Mouse (Mus musculus) right cerebral cortex, adult 18-20 months (tissue): ENCODE data around the gene Tagap.
"Not testable (repeated sequence)": the region's sequence is repeated elsewhere in the genome, so short reads cannot be mapped to it uniquely, and the experiment has no call there.

Experiments used
- DNase-seq: peaks from one replicate; pipeline ENCODE4 v3.0.0; 2022; ENCODE audit warnings: mixed read lengths

Tagap gene

DNA sequence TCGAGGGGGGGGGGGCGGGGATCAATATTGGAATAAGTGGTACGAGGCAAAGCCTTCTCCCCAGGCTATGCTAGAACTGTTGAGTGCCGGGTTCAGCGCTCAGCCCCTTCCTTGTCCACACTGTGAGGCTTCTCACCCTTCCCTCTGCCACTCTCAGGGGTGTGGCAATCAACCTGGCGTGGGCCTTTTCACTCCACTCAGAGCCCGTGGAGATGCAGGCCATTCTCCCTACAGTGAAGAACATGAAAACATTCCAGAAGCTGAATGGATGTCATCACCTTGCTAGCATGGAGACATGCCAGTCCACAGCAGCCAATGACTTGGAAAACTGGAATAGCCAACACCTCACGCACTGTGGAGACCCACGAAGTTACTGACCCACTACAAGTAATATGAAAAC lies 10.0 kb upstream of the Tagap start:
- no peak for DNase-seq

DNA sequence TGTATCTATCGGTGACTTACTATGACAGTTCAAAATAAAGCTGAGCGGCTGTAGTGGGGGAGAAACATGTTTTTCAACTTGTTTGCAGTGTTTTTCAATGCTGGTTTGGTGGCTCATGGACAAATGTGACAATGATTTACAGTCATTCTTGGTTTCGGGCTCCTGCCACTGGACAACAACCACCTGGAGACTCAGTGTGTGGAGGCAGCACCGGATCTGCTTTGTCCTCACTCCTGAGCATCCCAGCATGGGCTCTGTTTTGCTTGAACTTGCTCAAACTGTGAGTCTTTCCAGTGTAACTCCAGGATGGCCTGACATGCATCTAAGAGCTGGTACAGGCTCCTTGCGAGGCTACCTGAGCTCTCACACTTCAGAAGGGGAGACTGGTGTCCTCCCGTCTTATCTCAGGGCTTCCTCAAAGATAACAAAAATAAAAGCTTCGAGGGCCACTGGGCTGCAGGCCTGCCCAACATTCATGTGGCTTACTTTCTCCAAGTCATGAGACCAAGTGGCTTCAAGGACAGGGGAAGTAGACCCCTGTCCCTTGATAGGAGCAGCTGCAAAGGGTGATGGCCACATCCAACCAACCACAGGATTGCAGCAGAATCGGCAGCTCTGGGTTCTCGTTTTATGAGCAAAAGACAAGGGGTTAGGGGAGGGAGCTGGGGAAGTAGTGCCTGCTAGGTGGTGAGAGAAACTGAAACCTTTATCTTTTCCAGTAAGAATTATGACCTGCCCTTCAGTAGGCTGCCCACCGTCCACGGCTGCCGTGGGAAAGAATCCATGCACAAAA lies 8.8 kb upstream of the Tagap start:
- DNase-seq: no peak

DNA sequence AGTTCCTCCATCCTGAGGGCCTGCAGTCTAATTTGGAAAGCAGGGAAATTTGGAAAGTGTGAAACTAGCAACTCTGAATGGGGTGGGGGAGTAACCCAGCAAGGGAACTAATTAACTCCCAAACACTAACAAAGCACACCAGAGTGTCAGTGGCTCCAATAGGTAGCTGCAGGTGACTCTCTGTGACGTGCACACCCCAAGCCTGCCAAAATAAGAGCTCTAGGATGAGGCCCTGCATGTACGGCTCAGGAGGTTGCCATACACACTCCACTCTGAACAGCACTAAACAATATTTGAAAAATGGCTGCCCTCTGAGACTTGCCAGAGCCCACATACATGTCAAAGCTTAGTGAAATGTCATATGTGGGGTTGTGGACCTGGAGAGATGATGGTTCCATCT lies 7.4 kb upstream of the Tagap start:
- no peak for DNase-seq

DNA sequence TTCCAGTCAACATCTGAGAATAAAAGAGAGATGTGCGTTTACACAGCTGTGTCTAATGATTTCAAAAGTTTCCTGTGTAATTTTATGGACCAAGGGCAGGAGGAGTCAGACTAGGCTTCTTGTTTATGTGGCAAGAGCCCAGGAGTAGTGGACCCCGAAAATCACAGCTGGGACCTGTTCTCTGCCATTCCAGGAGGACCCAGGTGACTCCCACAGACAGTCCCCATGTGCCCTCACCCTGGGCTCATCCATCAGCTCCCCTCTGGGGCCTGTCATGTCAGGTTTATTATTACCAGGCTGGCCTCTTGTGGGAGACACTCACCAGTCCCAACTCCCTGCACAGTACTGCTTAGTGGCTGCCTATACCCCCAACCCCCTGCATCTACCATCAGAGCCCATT lies 6.6 kb upstream of the Tagap start:
- DNase-seq: no peak

DNA sequence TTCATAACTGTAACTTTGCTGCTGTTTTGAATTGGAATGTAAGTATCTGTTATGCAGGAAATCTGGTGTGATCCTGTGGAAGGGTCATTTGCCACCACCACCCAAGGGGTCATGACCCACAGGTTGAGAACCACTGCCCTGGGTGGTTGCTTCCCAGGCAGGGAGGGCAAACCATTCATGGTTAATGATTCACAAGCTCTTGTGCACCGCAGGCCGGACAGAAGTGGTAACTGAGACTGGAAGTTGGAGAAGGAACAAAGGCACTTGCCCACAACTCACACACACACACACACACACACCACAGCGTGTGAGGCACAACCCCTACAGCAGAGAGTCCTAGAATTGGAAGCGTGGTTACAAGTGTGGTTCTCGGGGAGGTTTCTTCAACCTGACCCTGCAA lies 3.2 kb upstream of the Tagap start:
- DNase-seq: no peak

DNA sequence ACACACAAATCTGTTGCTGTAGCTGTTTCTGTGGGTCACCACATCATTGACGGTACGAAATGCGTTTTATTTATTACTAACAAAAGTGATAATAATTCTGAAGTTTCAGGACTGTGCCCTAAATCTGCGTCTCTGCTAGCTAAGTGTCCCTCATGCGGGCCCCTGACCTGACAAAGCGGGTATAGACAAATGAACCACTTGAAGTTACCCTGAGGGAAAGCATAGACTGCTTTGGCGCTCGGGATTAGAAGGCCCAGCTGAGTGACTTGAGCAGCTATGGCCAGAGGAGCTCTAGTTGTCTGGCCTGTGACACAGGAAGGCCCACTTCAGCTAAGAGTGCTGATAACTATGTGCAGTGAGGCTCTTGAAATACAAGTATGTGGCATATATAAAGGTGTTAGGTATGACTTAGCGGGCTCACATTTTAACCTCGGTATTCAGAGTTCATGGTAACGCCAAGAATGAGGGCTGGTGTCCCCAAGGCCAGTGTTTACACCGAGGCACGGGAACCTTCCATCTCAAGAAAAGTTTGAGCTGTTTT lies 1.5 kb upstream of the Tagap start:
- DNase-seq: no peak

DNA sequence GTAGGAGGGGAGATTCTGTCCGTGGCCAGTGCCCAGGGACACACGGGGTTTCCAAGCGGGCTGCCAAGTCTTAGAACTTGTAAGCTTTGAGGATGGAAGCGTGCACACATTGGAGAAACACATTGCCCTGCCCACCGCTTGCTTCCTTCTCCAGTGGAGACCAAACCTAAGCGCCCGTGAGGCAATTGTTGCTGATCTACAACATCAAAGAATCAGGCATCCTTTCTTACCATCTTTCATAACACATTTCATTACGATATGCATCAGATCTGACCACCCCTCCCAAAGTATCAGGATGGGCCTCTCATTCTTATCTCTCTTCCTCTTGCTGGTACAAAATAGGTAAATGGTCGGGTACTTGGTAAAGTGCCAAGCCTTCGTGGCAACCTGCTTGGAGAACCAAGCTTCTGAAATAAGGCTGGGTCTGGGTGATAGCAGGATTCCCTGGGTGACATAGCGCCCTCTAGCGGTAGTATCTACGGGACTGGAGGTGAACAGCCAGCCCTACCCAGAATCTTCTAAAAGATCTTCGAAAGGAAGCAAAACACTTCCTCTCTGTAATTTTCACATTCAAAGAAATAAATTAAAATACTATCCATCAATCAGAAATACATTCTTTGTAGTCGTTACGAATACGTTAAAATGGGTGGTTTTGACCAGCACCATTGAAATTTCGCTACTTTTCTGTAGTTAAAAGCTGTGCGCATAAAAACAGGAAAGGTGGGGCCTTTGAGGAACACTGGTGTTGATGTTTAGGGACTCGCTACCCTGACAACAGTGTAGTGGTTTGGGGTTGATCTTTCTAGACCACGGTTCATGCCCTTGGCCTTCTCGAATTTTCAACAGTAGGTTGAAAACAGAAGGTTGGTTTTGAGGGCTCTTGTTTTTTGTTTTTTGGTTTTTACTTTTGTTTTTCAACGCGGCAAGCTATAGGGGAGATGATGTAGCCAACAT lies 2.1 kb downstream of the Tagap start:
- DNase-seq: peak; percentile 67

DNA sequence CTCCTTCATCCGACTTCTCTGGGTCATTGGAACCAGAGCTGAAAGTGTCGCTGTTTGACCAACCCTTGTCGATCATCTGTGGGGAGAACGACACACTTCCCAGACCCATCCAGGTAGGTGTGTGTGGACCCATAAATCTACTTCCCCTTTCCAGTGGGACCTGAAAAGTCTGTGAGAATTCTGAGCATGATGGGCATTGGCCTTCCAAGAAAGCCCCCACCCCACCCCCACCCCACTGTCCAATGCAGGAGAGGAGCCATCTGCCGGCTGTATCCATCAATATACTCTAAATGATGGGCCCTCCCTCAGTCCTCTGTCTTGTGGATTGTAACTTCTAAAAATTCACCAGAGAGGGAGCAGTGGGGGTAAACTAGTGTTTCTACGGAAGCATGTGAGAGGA lies 2.9 kb downstream of the Tagap start:
- DNase-seq: no peak

DNA sequence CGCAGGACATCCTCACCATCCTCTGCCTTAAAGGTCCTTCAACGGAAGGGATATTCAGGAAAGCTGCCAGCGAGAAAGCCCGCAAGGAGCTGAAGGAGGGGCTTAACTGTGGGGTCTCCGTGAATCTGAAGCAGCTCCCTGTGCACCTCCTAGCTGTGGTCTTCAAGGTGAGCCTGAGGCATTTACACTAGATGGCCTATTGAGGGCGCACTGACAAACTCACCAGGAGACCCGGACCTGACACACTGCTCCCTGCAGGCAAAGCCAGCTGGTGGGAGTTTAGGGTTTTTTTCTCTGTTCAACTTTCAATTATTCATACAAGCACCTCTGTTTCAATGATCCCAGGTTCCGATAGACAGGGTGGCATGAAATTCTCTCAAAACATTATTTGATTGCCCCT lies 3.5 kb downstream of the Tagap start:
- DNase-seq: no peak

DNA sequence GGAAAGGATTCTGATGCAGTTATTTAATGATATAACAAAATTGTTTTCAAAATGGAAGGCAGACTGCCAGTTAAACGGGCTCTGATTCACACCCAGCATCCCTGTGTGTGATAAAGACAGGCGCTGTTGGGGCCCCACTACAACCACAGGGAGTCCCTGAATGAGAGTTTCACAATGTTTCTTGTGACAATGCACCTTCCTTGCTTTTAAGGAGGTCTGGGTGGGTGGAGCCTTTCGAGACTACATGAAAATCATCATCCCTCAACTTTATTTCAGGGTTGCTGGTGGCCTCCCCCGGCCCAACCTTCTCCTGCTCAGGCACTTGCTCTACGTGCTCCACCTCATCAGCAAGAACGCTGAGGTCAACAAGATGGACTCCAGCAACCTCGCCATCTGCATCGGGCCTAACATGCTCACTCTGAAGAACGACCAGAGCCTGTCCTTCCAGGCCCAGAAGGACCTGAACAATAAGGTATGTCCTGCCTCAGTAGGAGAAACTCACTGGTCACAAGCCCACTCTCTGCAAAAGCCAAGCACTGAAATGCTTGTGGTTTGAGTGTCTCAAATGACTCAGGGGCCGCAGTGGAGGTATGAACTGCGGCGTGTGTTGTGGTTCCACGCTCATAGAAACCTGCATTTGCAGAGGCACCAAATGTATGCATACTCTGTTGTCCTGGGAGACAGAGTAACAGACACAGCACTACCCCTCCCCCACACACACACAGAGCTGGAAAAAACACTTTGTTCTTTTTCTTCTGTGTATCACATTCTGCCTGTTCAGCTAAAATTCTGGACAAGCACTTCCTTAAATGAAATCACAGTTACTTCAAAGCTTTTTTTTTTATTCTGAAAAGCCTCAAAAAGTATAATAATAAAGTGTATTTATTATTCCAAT lies 5.5 kb downstream of the Tagap start:
- no peak for DNase-seq

DNA sequence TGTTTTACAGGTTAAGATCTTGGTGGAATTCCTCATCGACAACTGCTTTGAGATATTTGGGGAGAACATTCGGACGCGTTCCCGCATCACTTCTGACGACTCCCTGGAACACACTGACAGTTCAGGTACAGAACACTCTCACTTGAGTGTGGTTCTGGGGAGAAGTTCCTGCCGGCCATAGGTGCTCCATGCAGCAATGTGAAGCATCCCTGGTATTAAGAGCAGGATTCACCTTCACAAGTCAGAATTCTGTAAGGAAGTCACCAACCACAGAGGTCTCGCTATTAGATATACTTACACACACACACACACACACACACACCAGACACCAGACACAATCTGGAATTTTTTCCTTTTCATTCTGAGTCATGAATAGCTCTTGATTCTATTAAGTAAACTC lies 6.3 kb downstream of the Tagap start:
- not testable (repeated sequence) for DNase-seq

DNA sequence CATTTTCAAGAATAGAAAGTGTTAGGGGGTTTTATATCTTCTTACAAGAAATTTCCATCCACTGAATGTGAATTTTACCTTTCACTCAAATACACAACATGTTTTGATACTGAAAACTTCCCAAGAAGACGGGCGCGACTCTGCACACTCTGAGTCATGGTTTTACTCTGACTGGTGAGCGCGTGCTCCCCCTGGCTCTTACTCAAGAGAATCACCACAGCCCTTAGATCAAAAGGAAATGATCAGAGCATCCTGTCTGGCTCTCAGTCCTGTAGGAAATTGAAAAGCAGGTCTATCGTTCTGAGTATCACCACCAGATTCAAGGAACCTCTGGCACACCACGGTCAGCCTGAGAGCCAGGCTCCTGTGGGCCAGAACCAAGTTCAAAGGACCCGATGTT lies 13.8 kb downstream of the Tagap start:
- DNase-seq: peak; percentile 45

DNA sequence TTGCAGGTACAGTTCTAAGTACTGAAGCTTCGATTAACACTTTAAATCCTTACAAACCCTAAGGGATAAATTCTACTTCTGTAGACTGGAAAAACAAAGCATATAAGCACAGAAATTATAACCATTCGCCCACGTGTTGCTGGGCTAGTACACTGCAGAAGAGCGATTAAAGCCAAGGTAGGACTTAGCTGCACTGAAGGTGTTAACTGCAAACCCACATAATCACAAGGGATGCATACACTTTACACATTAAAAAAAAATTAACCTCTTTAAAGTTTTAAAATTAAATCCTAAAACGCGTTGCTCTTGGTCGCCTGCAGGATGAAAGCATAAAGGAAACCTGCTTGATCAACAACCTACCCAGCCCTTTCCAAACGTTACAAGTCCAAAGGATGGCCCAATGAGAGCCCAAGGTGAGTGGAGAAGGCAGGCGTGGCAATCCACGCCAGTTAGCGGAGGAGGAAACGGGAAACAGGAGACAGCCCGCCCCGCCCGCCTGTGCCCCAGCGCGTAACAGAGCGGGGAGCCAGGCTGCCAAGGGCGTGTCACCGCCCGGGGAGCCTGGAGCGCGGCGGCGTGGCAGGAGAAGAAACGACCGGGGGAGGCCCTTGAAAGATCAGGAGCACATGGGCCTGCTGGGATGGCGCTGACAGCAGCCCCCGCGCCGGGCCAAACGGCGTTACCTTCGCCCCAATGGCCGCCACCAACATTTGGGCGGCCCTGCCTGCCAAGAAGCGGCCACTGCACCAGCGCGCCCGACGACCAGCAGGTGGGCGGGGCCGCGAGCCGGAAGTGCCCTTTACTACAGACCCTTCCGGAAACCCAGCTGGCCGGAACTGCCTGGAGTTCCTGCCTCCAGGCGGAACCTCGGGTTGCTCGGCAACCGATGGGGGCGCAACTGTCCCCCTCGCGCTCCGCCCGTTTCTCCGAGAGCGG lies 19.6 kb downstream of the Tagap start, which contains the start of gene Rsph3a:
Gene Rsph3a (plus strand): TSS at position 498 of the 936 bp plus-strand sequence.
- peak; percentile 88 for DNase-seq

DNA sequence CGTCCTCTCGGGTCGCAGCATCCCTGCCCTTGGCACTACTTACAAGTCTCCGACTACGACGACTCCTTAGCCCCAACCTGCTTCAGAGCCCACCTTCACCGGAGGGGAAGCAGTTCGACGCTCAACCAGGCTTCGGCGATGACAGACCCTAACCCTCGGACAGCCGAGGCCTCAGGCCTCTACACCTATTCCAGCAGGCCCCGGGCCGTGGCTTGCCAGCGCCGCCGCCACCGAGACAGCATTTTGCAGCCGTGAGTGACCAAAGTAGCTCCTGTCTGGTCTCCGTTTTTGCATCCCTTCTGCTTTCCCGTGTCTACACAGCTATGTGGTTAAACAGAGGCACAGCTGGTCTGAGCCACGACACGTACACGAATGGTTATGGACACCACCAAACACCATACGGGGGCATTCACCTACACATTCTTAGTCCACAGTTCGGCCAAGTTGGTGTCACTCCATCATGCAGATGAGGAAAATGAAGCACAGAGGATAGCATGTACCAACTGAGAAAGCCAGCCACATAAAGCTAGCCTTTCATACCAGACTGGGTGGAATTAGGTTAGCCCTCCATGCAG lies 20.3 kb downstream of the Tagap start:
- DNase-seq: not testable (repeated sequence)

DNA sequence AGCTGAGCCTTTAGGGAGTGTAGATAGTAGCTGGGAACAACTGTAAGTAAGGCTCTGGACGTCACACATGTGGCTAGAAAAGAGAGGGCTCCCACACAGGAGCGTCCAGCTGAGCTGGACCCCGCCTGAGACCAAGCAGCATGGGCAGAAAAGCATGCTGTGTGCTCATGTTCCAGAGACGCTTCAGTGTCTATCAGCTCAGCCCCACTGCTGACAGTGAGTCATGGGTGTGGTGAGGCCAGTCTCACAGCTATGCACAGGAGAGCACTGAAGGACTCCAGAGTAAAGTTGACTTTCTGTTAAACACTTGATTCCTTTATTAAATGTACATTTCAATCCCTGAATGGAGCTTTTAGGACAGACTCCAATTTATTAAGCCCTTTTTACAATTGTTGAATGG lies 25.5 kb downstream of the Tagap start:
- not testable (repeated sequence) for DNase-seq

DNA sequence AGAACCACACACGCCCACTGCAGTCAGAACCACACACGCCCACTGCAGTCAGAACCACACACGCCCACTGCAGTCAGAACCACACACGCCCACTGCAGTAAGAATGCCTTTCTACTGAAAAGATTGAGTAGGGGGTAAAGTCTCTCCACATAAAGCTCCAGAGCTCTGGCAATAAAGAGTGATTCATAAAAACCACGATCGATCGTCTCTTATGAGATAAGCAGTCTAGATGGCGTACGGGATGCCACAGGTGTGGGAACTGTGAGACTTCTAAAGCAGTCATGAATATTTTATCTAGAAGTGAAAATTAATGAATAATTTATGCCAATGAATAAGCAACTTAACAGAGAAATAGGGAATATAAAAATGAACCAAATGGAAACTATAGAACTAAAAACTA lies 31.4 kb downstream of the Tagap start:
- DNase-seq: not testable (repeated sequence)

DNA sequence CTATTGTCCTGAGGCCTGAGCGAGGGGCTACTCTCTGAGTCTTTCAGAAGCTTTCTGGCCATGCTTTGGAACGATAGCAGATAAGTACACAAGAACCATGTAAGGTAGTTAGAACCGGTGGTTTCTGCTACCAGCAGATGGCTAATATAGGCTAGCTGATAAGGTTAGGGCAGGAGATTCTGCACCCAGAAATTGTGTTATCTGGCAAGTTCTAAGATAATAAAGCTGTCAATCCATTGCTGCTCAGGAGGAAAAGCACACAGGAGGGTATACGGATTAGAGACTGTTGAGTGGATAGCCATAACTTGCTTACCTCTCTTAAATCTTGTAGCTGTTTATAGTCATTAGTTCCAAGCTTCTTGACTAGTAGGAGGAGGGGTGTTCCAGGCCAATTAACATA lies 37.5 kb downstream of the Tagap start:
- not testable (repeated sequence) for DNase-seq

DNA sequence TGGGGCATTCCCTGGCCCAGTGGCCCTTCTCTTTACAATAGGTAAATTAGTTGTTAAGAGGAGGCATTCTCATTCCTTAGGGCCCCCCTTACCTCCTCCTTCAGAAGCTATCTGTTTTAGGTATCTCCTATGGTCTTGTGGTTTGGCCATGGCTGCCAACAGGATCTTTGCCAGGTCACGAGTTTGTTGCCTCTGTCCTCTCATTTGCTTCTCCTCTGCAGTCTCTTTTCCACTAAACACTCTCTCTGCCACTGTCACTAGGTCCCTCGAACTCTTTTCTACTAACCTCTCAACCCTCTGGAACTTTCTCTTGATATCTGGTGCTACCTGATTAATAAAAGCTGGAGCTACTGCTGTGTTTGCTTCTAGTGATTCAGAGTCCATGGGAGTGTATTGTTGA lies 38.6 kb downstream of the Tagap start:
- DNase-seq: not testable (repeated sequence)

DNA sequence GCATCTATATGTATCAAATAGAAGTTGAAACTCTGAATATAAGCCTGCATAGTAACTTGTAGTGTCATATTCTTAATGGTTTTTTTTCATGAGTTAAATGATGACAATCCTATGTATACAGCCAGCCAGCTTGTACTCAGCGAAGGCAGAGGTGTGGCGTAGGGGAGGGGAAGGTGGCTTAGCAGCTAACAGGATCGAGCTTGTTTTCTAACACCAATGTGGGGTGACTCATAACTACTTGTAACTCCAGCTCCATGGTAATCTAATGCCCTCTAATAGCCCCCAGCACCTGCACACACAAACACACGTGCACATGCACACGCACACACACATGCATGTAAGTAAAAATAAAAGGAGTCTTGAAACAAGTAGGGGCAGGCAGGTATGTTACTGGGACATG lies 42.7 kb downstream of the Tagap start:
- not testable (repeated sequence) for DNase-seq

DNA sequence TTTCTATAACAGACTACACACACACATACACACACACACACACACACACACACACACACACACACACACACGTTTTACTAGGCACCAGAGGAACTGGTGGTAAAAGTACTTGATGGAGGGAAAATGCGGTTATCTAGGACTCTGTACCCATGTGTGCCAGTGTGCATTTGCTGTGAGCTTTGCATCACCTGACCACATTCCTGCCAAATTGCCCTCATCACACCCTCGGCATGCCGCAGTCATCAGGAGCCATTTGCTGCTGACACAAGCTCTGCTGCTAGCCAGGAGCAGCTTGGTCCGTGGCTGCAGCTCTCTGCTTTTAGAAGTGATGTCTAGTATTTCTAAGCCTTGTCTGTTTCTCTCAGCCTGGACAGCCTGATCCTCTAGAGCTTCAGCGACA lies 44.0 kb downstream of the Tagap start:
- DNase-seq: not testable (repeated sequence)

DNA sequence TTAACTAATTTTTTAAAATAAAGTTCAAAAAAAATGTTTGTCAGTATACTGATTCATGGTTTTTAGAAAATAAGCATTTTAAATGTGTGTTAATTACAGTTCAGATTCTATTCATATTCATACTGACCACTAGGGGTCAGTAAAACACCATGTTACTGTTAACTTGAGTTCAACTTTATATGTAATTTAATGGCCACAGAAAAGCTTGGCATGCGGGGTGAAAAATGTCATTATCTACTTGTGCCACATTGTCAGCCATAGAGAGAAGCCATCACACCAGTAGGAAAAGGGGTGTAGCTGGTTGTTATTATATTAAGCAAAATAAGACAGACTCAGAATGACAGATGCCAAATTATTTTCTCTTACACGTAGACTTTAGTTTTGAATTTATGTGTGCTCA lies 57.7 kb downstream of the Tagap start:
- not testable (repeated sequence) for DNase-seq
